In genomic region chr4:45483271-45484245, GRCm38 (mm10) we compare ENCODE assay signal across 11 mouse cellular contexts. TPM values are rescaled to one million over a fixed set of nuclear protein-coding genes. Genes with fewer than 3 reads are reported as not detected.
DNase-seq lines count a peak whose midpoint lies in the region; ATAC-seq and TF ChIP-seq lines count a peak whose summit lies in the region.
"Had no signal": no experiment of that assay in that cellular context is flagged by ENCODE, and none has a peak within 500 bp of the region (broad histone marks: within the 10 kb centered on the region; RNA-seq: fewer than 3 reads in every experiment).

No protein-coding gene starts in this region.

- DNase-seq in kidney, adult 2 months: no peak
- DNase-seq in adrenal gland, postnatal 14 days: peak; percentile 82
- peak; percentile 72 to 79 (median 74) for DNase-seq in liver, embryonic 14.5 days (ENCODE audit: low read depth in 3 of 3, low spot score in 3 of 3)
- no peak for DNase-seq in left cerebral cortex, postnatal 4 days
- DNase-seq in neural tube, embryonic 10.5 days (ENCODE audit: extremely low spot score, low spot score): no peak
- DNase-seq: cerebellum, adult 2 months; gastrocnemius, postnatal 14 days had no signal

- no peak for TF ChIP-seq POLR2A in kidney, adult 2 months (IDR thresholded peaks at IDR 0.05; ENCODE audit: low read depth, low read length)

- H3K9ac ChIP-seq in kidney, embryonic 16.5 days (replicated peaks; ENCODE audit: low read length): no peak overlapping the region
- peak overlapping the region; percentile 54 for H3K9ac ChIP-seq in heart, embryonic 14.5 days (ENCODE audit: low read length)
- H3K9ac ChIP-seq in liver, embryonic 14.5 days (replicated peaks): peak overlapping the region; percentile 70
- H3K9ac ChIP-seq in neural tube, embryonic 15.5 days (replicated peaks): no peak overlapping the region

- TF ChIP-seq EP300 in liver, embryonic 14.5 days (IDR thresholded peaks at IDR 0.05; ENCODE audit: low read depth): peak; percentile 77

- 76% methylated on average over 8 of the region's 8 CpGs for WGBS in kidney, adult 2 months
- WGBS in kidney, embryonic 16.5 days: 67% methylated on average over 8 of the region's 8 CpGs
- WGBS in heart, embryonic 14.5 days: 57% methylated on average over 8 of the region's 8 CpGs
- 48% methylated on average over 8 of the region's 8 CpGs for WGBS in liver, embryonic 14.5 days (ENCODE audit: insufficient replicate concordance)
- WGBS in neural tube, embryonic 15.5 days: 75% methylated on average over 8 of the region's 8 CpGs

- intact Hi-C loops in left cerebral cortex, postnatal 4 days (cut with DNase I): no loop called here

- H3K27ac ChIP-seq in kidney, adult 2 months (ENCODE audit: insufficient read depth, low read depth, low read length): 0 out of 2 replicates have a peak overlapping the region, but pooled peaks have one; percentile 1
- no peak overlapping the region for H3K27ac ChIP-seq in kidney, embryonic 16.5 days (ENCODE audit: low read length)
- peak overlapping the region; percentile 52 to 92 for H3K27ac ChIP-seq in heart, embryonic 14.5 days (replicated peaks in 1 of 2; ENCODE audit: control insufficient read depth in 1 of 2, insufficient read depth in 1 of 2, low read depth in 2 of 2, low read length in 2 of 2)
- peak overlapping the region; percentile 99 for H3K27ac ChIP-seq in liver, embryonic 14.5 days
- no peak overlapping the region for H3K27ac ChIP-seq in neural tube, embryonic 15.5 days (replicated peaks)

- H3K27me3 ChIP-seq in kidney, adult 2 months (replicated peaks; ENCODE audit: control insufficient read depth, insufficient read depth, low read length): no peaks in the 10 kb centered on the region
- no peaks in the 10 kb centered on the region for H3K27me3 ChIP-seq in kidney, embryonic 16.5 days (ENCODE audit: insufficient read depth, low read length)
- no peaks in the 10 kb centered on the region for H3K27me3 ChIP-seq in heart, embryonic 14.5 days (ENCODE audit: control insufficient read depth, insufficient read depth, low read length)
- no peaks in the 10 kb centered on the region for H3K27me3 ChIP-seq in liver, embryonic 14.5 days (ENCODE audit: control insufficient read depth, insufficient read depth, low read length)
- no peaks in the 10 kb centered on the region for H3K27me3 ChIP-seq in neural tube, embryonic 15.5 days (replicated peaks)

- H3K4me3 ChIP-seq in kidney, adult 2 months (ENCODE audit: insufficient read depth, low read depth, low read length): no peak overlapping the region
- no peak overlapping the region for H3K4me3 ChIP-seq in kidney, embryonic 16.5 days (ENCODE audit: low read length)
- H3K4me3 ChIP-seq in heart, embryonic 14.5 days (ENCODE audit: control insufficient read depth in 1 of 2, insufficient read depth in 1 of 2, low read depth in 1 of 2, low read length in 2 of 2): no peak overlapping the region
- peak overlapping the region; percentile 1 to 30; a peak in 2 of 4 replicates for H3K4me3 ChIP-seq in liver, embryonic 14.5 days (ENCODE audit: insufficient read depth in 1 of 2, low read depth in 2 of 2, low read length in 2 of 2)
- no peak overlapping the region for H3K4me3 ChIP-seq in neural tube, embryonic 15.5 days (replicated peaks)
- H3K4me3 ChIP-seq: myocyte had no signal

- no peak overlapping the region for H3K4me2 ChIP-seq in kidney, embryonic 16.5 days (replicated peaks; ENCODE audit: low read depth, low read length)
- H3K4me2 ChIP-seq in heart, embryonic 14.5 days (ENCODE audit: low read length): peak overlapping the region; percentile 21; the same call in 1 of the 2 replicates
- H3K4me2 ChIP-seq in liver, embryonic 14.5 days (ENCODE audit: low read depth): peak overlapping the region; percentile 72
- no peak overlapping the region for H3K4me2 ChIP-seq in neural tube, embryonic 15.5 days

- H3K9me3 ChIP-seq in kidney, embryonic 16.5 days (ENCODE audit: low read length): no peaks in the 10 kb centered on the region
- no peaks in the 10 kb centered on the region for H3K9me3 ChIP-seq in heart, embryonic 14.5 days (ENCODE audit: control insufficient read depth, low read length)
- H3K9me3 ChIP-seq in liver, embryonic 14.5 days (ENCODE audit: control insufficient read depth, low read length): no peaks in the 10 kb centered on the region
- H3K9me3 ChIP-seq in neural tube, embryonic 15.5 days (replicated peaks): no peaks in the 10 kb centered on the region

- H3K36me3 ChIP-seq in kidney, adult 2 months (ENCODE audit: control insufficient read depth, insufficient read depth, low read length): peaks cover 1% of the 10 kb centered on the region; the same call in 1 of the 2 replicates
- H3K36me3 ChIP-seq in kidney, embryonic 16.5 days (ENCODE audit: insufficient read depth, low read length): no peaks in the 10 kb centered on the region
- peaks cover 21% of the 10 kb centered on the region; the same call in 1 of the 2 replicates for H3K36me3 ChIP-seq in heart, embryonic 14.5 days (ENCODE audit: control insufficient read depth, insufficient read depth, low read length)
- no peaks in the 10 kb centered on the region; the same call in 1 of the 2 replicates for H3K36me3 ChIP-seq in liver, embryonic 14.5 days (replicated peaks; ENCODE audit: control insufficient read depth, insufficient read depth, low read depth)
- no peaks in the 10 kb centered on the region for H3K36me3 ChIP-seq in neural tube, embryonic 15.5 days

- no peak for TF ChIP-seq CTCF in kidney, adult 2 months (conservative IDR thresholded peaks at IDR 0.05; ENCODE audit: insufficient read depth, insufficient read length, low read depth, low read length)
- peak; percentile 31 for TF ChIP-seq CTCF in liver, embryonic 14.5 days (IDR thresholded peaks at IDR 0.05; ENCODE audit: low read depth)

- no peak for ATAC-seq in kidney, embryonic 16.5 days (ENCODE audit: low FRiP score, low TSS enrichment)
- ATAC-seq in heart, embryonic 14.5 days (ENCODE audit: insufficient number of reproducible peaks, insufficient read depth, low FRiP score, low read depth): peak; percentile 83
- peak; percentile 95 for ATAC-seq in liver, embryonic 14.5 days (ENCODE audit: insufficient read depth)
- no peak for ATAC-seq in neural tube, embryonic 15.5 days (ENCODE audit: low FRiP score)

- H3K4me1 ChIP-seq in kidney, adult 2 months (ENCODE audit: control insufficient read depth, insufficient read depth, low read length): peaks cover 79% of the 10 kb centered on the region
- H3K4me1 ChIP-seq in kidney, embryonic 16.5 days (ENCODE audit: insufficient read depth, low read length): peaks cover 44% of the 10 kb centered on the region
- peaks cover 66 to 88% of the 10 kb centered on the region in 2 experiments for H3K4me1 ChIP-seq in heart, embryonic 14.5 days (ENCODE audit: control insufficient read depth in 2 of 2, insufficient read depth in 2 of 2, low read length in 2 of 2)
- peaks cover 63 to 65% of the 10 kb centered on the region in 2 experiments for H3K4me1 ChIP-seq in liver, embryonic 14.5 days (replicated peaks; ENCODE audit: control insufficient read depth in 2 of 2, insufficient read depth in 2 of 2, low read length in 1 of 2)
- H3K4me1 ChIP-seq in neural tube, embryonic 15.5 days: peaks cover 37% of the 10 kb centered on the region

RNA-seq across cellular contexts. Expression of gene Shb, which starts 48.7 kb away (rescaled TPM):
- 57.1 and 59.4 TPM in 2 replicates for polyA plus RNA-seq in kidney, adult 2 months (2012; rRNA removed)
- polyA plus RNA-seq in kidney, embryonic 16.5 days (2015; fragmentation: Nextera tagmentation; extraction: Ambion mirVana): 2.7 and 3.1 TPM in 2 replicates
- total RNA-seq in adrenal gland, postnatal 14 days (2021): 71.2 and 76.8 TPM in 2 replicates
- 15.3 and 19.0 TPM in 2 replicates for polyA plus RNA-seq in heart, embryonic 14.5 days (2014; fragmentation: Nextera tagmentation; extraction: Ambion mirVana)
- polyA plus RNA-seq in liver, embryonic 14.5 days (2012; rRNA removed): 6.7 and 8.8 TPM in 2 replicates
- polyA plus RNA-seq in liver, embryonic 14.5 days (2014; fragmentation: Nextera tagmentation; extraction: Ambion mirVana): 5.0 and 6.6 TPM in 2 replicates
- polyA plus RNA-seq in neural tube, embryonic 15.5 days (2015; fragmentation: Nextera tagmentation; extraction: Ambion mirVana): 3.9 and 4.7 TPM in 2 replicates
- total RNA-seq in left cerebral cortex, postnatal 4 days (2021): 10 to 100 TPM; 23.0 to 25.6 TPM

Comparison
In these comparisons a context has a peak if more than half of its experiments do, and no peak if none do; other contexts are left out.
1. H3K27ac ChIP-seq: peak in kidney, adult 2 months (single experiment), heart, embryonic 14.5 days (2 of 2) and liver, embryonic 14.5 days (single experiment); none in kidney, embryonic 16.5 days (single experiment) and neural tube, embryonic 15.5 days (single experiment).
2. DNase-seq: peak in adrenal gland, postnatal 14 days (single experiment) and liver, embryonic 14.5 days (3 of 3); none in kidney, adult 2 months (single experiment), left cerebral cortex, postnatal 4 days (single experiment) and neural tube, embryonic 10.5 days (single experiment).
3. H3K4me3 ChIP-seq: peak in liver, embryonic 14.5 days (2 of 2); none in kidney, adult 2 months (single experiment), kidney, embryonic 16.5 days (single experiment), heart, embryonic 14.5 days (0 of 2) and neural tube, embryonic 15.5 days (single experiment).
4. ATAC-seq: peak in heart, embryonic 14.5 days (single experiment) and liver, embryonic 14.5 days (single experiment); none in kidney, embryonic 16.5 days (single experiment) and neural tube, embryonic 15.5 days (single experiment).
5. H3K4me2 ChIP-seq: peak in heart, embryonic 14.5 days (single experiment) and liver, embryonic 14.5 days (single experiment); none in kidney, embryonic 16.5 days (single experiment) and neural tube, embryonic 15.5 days (single experiment).
6. H3K9ac ChIP-seq: peak in heart, embryonic 14.5 days (single experiment) and liver, embryonic 14.5 days (single experiment); none in kidney, embryonic 16.5 days (single experiment) and neural tube, embryonic 15.5 days (single experiment).